Mouse (Mus musculus): ENCODE data around the gene Pfkm. TPM values are rescaled to one million over a fixed set of nuclear protein-coding genes. Genes with fewer than 3 reads are reported as not detected.

The Pfkm gene
- 24.0 and 24.4 TPM in 2 replicates for polyA plus RNA-seq (2012; rRNA removed)

DNA sequence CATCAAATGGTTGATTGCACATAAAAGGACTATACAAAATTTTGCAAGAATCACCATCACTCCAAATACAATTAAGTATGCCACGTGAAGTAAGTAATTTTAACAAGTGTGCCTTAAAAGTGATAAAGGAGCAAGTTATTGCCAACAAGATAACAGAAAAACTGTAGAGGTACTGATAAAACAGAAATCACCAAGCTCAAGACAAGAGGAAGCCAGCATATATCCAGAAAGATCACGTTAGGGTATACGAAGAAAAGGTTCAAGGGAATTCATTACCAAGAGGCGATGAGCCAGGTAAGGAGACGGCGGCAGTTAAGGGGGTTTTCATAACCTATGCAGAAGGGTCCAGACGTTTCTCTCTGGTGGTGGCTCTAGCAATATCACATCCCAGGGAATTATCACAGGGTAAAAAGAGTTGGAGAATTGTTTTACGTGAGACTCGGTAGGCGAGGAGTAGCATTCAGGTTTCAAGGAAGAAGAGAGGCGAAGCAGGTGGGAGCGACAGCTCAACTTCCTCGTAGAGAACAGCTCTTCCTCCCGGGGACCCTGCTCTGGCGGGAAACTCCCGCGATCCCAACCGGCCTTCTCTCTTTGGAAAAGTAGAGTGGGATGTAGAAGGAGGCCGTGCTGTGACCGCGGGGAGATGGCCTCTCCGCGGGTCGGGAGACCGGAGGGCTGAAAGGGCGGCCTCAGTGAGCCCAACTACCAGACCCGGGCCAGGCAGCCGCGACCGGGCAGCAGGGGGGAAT lies at the start of gene Pfkm:
Pfkm (plus strand) TSS at position 218 of the 749 bp plus-strand sequence.
- no peak for DNase-seq (ENCODE audit: low read depth)

DNA sequence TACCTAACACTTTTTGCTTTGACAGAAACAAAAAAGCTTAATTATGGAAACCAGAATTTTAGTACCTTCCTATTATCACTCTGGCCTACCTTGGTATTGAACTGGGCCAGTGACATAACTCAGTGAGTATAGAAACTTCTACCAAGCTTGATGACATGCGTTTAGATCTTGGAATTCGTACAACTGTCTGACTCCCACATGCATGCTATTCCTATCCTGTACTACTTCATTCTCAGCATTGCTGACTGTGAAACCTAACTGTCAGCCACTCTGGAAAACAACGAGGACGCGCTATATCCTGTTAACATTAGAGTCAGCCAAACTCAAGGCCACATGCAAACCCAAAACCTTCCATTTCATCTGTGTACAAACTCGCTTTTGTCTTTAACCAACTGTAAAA lies 48.4 kb upstream of the Pfkm start:
- DNase-seq (ENCODE audit: low read depth) = no peak

GRCm38 (mm10) chr15:98044387-98044786 lies 48.0 kb upstream of the Pfkm start:
- DNase-seq (ENCODE audit: low read depth) = no peak

DNA sequence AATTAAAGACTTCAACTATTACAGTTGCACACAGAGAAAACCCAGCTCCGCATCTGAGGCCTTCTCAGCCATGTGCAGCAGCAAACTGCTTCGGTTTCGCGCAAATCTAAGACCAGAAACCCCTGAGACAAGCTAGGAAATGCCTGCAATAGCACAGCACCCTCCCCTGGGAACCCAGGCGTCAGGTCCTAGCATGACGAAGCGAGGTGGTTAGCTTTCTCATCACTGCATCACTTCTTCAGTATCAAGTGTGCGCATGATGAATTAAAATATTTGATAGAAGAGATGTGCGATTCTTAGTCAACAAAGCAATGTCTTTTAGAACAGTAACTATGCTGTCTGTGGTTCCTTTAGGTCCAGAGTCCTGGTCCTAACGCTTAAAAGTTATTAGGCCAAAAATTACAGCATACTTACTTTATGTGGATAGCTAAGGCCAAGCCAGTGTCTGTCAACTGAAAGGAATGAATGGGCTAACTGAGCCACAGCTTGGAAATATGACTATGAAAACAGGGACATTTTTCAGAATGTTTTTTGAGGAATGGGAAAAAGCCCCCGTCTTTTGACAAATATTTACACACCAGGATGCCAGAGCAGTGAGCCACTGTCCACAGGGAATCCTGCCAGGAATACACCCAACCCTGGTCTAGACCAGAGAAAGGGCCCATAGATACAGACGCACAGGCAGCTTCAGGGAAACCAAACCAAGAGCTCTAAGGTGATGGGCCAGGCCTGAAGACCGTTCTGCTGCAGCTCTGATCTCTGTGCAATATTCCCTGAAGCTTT lies 43.3 kb upstream of the Pfkm start:
- no peak for DNase-seq (ENCODE audit: low read depth)

DNA sequence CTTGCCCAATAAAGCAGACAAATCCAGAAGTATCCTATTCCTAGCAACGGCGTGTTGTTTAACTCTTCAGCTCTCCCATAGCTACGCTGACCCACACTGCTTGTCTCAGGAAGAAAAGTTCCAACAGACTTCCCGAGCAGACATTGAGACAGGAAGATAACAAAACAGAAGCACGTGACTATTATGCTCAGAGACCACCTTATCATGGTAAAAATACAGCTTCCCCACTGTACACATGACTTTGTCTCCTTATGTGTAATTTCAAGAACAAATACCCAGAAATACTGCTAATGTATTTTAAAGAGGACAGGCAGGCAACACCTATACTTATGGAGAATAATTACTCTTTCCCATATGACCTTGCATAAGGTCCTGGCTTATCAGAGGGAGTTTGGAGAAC lies 40.7 kb upstream of the Pfkm start:
- no peak for DNase-seq (ENCODE audit: low read depth)

DNA sequence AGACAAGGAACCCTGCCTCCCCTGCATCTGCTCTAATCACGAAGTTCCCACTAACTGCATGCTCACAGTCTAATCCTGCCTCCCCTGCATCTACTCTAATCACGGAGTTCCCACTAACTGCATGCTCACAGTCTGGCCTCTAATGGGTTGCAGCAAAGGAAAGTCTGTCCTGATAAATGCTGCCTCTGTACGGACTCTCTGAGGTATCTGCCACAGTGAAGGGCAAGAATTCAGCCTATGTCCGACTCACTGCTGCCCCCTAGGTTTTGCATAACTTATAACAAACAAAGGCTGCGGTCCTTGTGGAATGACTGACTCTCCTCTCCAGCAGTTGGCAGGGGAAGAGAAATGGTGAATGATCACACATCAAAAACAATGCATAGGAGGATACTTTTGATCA lies 37.1 kb upstream of the Pfkm start:
- no peak for DNase-seq (ENCODE audit: low read depth)

GRCm38 (mm10) chr15:98065881-98066280 lies 26.5 kb upstream of the Pfkm start:
- no peak for DNase-seq (ENCODE audit: low read depth)

DNA sequence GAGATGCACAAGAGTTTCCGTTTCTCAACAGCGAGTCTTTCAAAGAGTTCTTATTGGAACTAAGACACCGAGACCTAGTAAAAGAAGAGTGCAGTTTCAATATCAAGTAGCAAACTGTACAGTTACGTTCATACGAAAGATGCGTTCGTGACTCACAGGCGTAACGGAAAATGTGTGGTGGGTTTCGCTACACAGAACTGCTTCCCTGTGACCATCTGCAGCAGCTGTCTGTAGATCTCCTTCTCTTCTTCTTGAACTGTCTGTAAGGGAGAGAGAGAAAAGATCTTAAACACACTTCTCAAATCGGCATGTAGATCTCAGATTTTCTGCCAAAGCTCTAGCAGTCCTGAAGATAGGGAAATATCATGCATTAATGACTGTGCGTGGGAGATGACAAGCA lies 25.8 kb upstream of the Pfkm start:
- DNase-seq (ENCODE audit: low read depth) = no peak

GRCm38 (mm10) chr15:98067492-98067891 lies 24.9 kb upstream of the Pfkm start:
- no peak for DNase-seq (ENCODE audit: low read depth)

DNA sequence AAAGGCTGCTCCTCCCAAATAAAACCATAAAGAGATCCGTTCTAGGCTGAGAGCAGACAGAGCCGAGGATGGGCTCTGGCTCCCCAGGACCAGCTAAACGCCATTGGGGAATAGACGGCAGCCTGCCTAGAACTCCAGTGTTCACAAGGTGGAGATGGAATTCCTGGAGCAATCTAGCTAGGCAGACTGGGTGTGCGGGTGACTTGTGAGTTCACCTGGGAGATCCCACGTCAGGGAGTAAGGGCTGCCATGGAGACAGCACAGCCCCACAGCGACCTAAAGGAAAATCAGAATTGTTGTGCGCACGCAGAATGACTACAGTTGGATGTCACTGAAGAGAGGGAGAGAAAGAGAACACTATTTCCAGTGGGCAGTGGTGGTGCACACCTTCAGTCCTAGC lies 23.9 kb upstream of the Pfkm start:
- no peak for DNase-seq (ENCODE audit: low read depth)

DNA sequence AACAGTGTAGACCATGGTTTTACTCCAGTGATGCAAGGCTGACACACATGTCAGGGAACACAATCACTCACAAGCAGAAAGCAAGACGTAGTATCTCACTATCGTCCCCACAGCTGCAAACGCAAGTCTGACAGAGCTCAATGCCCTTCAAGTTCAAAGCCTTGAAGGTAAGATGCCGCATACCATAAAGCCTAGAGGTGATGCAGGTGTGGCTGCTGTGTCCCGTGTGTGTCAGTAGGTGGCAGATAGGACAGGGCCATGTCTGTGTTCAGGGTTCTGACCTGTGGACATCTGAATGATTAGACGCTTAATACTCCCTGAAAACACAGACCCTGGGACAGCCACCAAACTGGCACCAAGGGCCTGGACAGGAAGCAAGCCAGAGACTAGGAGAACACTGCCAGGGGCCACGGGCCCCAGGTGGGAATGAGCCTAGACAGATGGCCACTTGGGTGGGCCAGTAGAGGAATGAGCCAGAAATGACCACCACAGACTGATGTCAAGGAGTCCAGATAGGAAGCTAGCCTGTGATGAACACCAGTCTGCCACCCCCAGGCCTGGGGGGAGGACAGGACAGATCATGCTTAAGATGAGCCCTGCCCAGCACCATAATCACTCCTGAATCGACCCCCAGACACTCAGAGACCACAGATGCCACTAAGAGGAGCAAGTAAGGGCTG lies 22.7 kb upstream of the Pfkm start:
- no peak for DNase-seq (ENCODE audit: low read depth)

- no peak for DNase-seq (ENCODE audit: low read depth)
Measured at GRCm38 (mm10) chr15:98070376-98070775, 22.0 kb upstream of the Pfkm start.

- no peak for DNase-seq (ENCODE audit: low read depth)
Measured at GRCm38 (mm10) chr15:98074521-98074920, 17.9 kb upstream of the Pfkm start.

- no peak for DNase-seq (ENCODE audit: low read depth)
Measured at GRCm38 (mm10) chr15:98075034-98075433, 17.4 kb upstream of the Pfkm start.

- no peak for DNase-seq (ENCODE audit: low read depth)
Measured at GRCm38 (mm10) chr15:98076901-98077300, 15.5 kb upstream of the Pfkm start.

DNA sequence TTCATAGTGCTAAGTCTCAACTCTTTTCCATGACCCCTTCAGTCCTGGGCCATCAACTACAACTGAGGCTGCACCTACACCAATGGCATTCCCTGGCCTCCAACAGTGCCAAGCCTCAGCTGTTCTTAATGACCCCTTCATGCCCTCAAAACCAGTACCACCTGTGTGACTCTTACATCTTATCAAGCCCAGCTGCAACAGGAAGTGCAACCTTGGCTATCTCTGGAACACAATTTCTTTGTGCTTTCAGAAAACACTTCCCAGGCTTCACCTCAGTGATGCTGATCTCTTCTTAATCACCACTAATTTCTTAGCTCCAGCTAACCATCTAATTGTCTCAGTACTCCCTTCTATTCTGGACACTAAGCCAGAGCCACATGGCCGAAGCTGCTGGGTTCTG lies 3.5 kb upstream of the Pfkm start:
- DNase-seq (ENCODE audit: low read depth) = no peak

DNA sequence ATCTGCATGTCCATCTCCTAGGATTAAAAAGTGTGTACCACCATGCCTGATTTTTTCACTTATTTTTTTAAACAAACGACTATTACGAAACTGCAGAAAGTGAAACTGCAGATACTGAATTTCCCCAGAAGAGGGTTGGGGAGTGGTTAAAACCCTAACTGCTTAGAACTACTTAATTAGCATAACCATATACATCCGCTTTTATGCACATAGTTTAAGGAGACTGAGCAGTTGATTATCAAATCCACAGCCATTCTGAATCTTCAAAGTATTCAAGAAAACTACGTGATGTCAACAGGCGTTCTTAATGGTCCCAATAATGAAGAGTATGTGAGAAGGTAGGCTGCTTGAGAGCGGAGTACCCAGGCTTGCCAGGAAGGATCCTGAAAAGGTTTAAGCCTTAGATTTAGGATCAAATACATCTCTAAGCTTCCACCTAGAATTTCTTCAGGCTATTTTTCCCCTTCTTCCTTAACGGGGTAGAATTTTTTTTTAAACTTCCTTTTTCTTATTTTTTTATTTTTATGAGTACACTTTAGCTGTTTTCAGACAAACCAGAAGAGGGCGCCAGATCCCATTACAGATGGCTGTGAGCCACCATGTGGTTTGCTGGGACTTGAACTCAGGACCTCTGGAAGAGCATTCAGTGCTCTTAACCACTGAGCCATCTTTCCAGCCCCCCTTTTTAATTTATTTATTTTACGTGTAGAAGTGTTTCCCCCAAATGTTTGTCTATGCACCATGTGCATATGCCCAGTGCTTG lies 2.8 kb upstream of the Pfkm start:
- no peak for DNase-seq (ENCODE audit: low read depth)

DNA sequence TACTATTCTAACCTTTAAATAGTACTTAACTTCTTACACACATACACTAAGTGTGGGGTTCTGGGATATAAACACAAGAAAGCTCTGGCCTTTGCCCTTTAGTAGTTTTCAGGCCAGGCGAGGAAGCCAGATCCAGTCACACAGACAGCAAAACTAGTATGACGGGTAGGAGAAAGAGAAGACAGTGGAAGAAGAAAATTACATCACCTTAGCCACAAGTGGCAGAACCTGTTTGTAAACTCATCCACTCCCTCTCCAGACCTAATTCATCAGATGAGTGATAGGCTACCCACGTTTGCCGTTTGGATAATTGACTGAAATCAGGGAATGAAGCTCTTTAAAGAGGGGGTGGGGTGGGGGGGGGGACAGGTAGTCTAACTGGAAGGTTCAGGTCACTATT lies 548 bp upstream of the Pfkm start:
- DNase-seq (ENCODE audit: low read depth) = peak; percentile 72

DNA sequence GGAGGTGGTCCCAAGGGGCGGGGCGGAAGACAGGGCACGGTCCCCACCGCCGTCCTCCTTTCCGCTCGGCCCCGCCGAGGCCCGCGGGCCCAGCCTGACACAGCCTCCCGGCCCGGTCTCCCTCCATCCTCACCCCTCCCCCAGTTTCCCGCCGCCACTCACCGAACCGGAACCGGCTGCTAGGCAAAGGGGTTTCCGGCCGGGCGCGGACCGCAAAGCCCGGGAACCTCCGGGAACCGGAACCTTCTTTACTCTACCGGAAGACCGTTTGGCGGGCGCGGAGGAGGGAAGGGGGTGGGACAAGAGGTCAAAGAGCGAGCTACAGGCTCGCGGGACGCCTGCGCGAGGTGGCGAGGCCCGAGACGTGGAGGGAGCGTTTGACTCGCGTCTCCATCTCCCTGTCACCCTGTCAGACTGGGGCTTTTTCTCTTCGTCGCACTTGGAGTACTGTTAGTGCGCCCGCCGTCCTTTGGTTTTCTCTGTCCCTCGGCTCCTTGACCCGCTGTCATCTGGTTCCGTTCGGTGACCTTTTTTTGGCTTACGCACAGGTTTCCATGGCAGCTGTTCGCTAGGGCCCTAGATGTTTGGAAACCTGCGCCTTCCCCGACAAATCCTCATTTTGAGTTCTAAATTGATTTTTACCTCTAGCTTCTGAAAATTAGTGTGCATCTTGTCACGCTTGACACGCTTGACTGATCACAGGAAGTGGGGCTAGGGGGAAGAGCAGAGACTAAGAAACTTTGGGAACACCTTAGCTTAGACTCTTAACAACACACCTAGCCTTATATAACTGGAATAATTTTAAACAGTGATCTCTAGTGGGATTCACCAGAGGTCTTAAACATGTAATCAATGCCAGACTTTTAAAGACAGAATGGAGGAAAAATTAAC lies 977 bp downstream of the Pfkm start, which contains the start of gene Senp1:
Senp1 (minus strand) TSS at position 624 of the 891 bp plus-strand sequence.
- no peak for DNase-seq (ENCODE audit: low read depth)

GRCm38 (mm10) chr15:98094905-98095304 lies 2.5 kb downstream of the Pfkm start:
- DNase-seq (ENCODE audit: low read depth) = no peak

DNA sequence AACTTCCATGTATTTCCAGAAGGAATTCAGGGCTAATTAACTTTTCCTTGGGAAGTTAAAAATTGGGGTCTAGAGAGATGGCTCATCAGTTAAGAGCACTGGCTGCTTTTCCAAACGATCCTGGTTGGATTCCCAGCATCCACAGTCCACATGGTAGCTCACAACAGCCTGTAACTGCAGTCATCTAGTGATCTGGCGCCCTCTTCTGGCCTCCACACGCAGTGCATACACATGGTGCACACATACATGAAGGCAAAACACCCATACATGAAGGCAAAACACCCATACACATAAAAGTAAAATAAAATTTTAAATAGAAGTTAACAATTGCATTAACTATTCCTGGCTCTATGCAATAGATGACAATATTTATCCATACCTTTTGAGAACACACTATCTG lies 4.6 kb downstream of the Pfkm start:
- DNase-seq (ENCODE audit: low read depth) = no peak
